Mouse (Mus musculus) heart, embryonic 16.5 days (tissue): Measurements from ENCODE around the gene Kif16b. TPM values are rescaled to one million over a fixed set of nuclear protein-coding genes. Genes with fewer than 3 reads are reported as not detected.

Experiments used
- ATAC-seq: fragments of 200-750 bp; cut with Nextera tagmentation; replicated peaks from 2 replicates; pipeline ENCODE4 v1.8.0; 2017; ENCODE audit warnings: moderate number of reproducible peaks; ENCODE audit not compliant: insufficient read depth, low FRiP score; ENCODE audit errors: extremely low read depth
- H3K27ac ChIP-seq: fragments of 300-500 bp; sonication (generic); 2 replicates; pipeline ENCODE4 v1.5.1; 2014; ENCODE audit warnings: mild to moderate bottlenecking, low read length, control low read depth, moderate library complexity
- H3K27me3 ChIP-seq: fragments of 300-500 bp; sonication (generic); 2 replicates; pipeline ENCODE4 v1.6.1; 2014; ENCODE audit warnings: low read length, mixed read lengths; ENCODE audit not compliant: control insufficient read depth, insufficient read depth
- H3K36me3 ChIP-seq: fragments of 300-500 bp; sonication (generic); 2 replicates; pipeline ENCODE4 v1.6.1; 2014; ENCODE audit not compliant: control insufficient read depth, insufficient read depth
- H3K4me1 ChIP-seq: fragments of 300-500 bp; sonication (generic); 2 replicates; pipeline ENCODE4 v1.6.1; 2014; ENCODE audit warnings: low read length, mixed read lengths; ENCODE audit not compliant: control insufficient read depth, insufficient read depth
- H3K4me2 ChIP-seq: fragments of 300-500 bp; sonication (generic); 2 replicates; pipeline ENCODE4 v1.6.1; 2014; ENCODE audit warnings: low read depth, mild to moderate bottlenecking, control low read depth, low read length
- H3K4me3 ChIP-seq: fragments of 300-500 bp; sonication (generic); 2 replicates; pipeline ENCODE4 v1.5.1; 2014; ENCODE audit warnings: mild to moderate bottlenecking, control low read depth, low read length
- H3K9ac ChIP-seq: fragments of 300-500 bp; sonication (generic); 2 replicates; pipeline ENCODE4 v1.6.1; 2014; ENCODE audit warnings: low read length, control low read depth
- H3K9me3 ChIP-seq: fragments of 300-500 bp; sonication (generic); replicated peaks from 2 replicates; pipeline ENCODE4 v1.6.1; 2016; ENCODE audit warnings: low read length; ENCODE audit not compliant: control insufficient read depth
- WGBS: fragments of 180-500 bp; shearing (Covaris S2); extraction: QIAGEN DNeasy Blood & Tissue Kit; methylation state at CpG from one replicate; pipeline ENCODE4 v1.1.7; 2014; 5-methylcytosine and 5-hydroxymethylcytosine counted together
- polyA plus RNA-seq: library from polyadenylated mRNA; unstranded; fragments of >200 nt; fragmentation: Nextera tagmentation; extraction: Ambion mirVana; gene quantifications from 2 replicates; pipeline ENCODE4 v1.2.1, GENCODE M21; 2015

The Kif16b gene
- polyA plus RNA-seq, 1 experiment from 2014 or later: 11.8 TPM

DNA sequence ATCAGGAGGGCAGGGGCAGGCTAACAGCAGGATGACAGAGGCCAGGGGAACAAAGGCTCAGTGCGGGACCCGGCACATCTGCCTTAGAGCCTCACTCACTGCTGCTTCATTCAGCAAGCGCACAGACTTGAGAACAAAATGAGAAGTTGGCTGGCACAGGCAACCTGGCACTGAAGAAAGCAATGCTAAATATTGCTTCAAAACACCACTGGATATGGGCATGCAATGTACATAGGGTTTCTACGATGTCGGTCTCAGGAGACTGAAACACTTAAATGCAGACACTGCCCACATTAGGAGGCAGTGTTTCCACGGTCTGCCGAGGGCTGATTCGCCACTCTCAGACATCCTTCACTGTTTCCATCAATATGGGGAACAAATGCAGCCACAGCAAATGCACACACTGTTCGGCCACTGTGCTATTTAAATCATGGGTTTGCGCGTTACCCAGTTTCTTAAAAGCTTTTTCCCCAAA lies 131.6 kb downstream of the Kif16b start:
- Histone ChIP-seq H3K4me3 (no peak overlapping the region), H3K9ac (no peak overlapping the region), H3K36me3 (no peaks in the 10 kb centered on the region), H3K4me2 (no peak overlapping the region), H3K9me3 (no peaks in the 10 kb centered on the region), H3K27ac (no peak overlapping the region), H3K27me3 (no peaks in the 10 kb centered on the region), H3K4me1 (no peaks in the 10 kb centered on the region)
- no peak for ATAC-seq
- 87% methylated on average over 11 of the region's 11 CpGs for WGBS

DNA sequence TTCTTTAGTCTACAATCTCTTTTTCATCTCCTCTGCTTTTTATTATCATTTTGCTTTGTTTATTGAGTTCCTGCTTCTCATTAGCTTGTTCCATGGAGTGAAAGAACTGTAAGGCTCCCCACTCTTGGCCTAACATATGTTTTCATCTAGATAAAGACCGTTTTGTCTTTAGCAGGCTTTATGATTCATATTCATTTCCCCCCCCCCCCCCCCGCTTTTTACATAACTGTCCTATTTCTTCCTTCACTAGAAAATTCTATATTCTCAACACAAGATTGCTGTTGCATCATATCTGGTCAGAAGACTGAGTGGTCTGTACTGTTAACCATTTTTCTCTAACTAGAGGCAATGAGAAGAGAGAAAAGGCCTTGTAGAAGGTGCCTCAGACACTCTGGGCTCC lies 137.1 kb downstream of the Kif16b start:
- Histone ChIP-seq H3K4me1 (peaks cover 4% of the 10 kb centered on the region; the same call in 1 of the 2 replicates), H3K36me3 (no peaks in the 10 kb centered on the region), H3K27ac (no peak overlapping the region), H3K9ac (no peak overlapping the region), H3K4me3 (no peak overlapping the region), H3K4me2 (no peak overlapping the region), H3K27me3 (no peaks in the 10 kb centered on the region), H3K9me3 (no peaks in the 10 kb centered on the region)
- 78% methylated on average over 1 of the region's 2 CpGs for WGBS
- ATAC-seq: no peak

DNA sequence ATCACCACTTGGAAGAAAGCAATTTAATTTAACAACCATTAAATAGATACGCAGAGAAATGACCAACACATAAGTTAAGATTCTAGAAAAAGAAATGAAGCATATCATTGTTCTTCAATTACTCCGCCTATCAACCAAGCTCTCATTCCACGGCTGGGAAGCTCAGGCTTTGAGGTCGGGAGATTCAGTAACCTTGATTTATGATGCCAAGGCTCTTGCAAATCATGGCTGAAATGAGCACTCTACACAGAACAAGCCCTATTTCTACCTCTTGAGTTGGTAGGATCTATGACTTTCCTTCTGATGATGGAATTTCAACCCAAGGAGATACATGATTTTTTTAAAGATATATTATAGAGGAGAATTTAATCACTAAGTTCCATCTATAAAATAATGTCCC lies 140.5 kb downstream of the Kif16b start:
- no peak overlapping the region for H3K27ac ChIP-seq
- ATAC-seq: no peak
- H3K36me3 ChIP-seq: peaks cover 2% of the 10 kb centered on the region; the same call in 1 of the 2 replicates
- H3K9me3 ChIP-seq: no peaks in the 10 kb centered on the region
- no peak overlapping the region for H3K9ac ChIP-seq
- H3K4me1 ChIP-seq: peaks cover 6% of the 10 kb centered on the region; the same call in 1 of the 2 replicates
- no peak overlapping the region for H3K4me2 ChIP-seq
- WGBS: 75% methylated on average over 4 of the region's 4 CpGs
- H3K27me3 ChIP-seq: no peaks in the 10 kb centered on the region
- no peak overlapping the region for H3K4me3 ChIP-seq

DNA sequence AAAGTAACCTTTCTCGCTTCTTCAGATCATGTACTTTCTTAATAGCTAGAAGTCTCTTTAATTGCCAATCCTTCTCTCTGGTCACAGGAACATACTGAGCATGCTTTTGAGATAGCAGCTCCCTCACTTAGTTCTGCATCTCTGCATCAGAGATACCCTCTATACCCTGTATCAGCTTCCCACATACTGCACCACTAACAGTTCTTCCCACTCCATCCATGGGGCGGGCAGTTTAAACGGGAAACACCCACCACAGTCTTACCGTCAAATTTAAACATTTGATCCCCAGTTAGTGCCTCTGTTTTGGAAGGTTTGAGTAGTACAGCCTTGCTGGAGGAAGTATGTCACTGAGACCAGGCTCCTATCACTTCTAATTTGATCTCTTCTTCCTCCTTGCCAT lies 142.1 kb downstream of the Kif16b start:
- Histone ChIP-seq H3K27me3 (no peaks in the 10 kb centered on the region), H3K4me2 (no peak overlapping the region), H3K27ac (no peak overlapping the region), H3K9ac (no peak overlapping the region), H3K36me3 (peaks cover 6% of the 10 kb centered on the region; the same call in 1 of the 2 replicates), H3K4me1 (peaks cover 6% of the 10 kb centered on the region; the same call in 1 of the 2 replicates), H3K4me3 (no peak overlapping the region), H3K9me3 (no peaks in the 10 kb centered on the region)
- 93% methylated on average over 4 of the region's 4 CpGs for WGBS
- no peak for ATAC-seq

DNA sequence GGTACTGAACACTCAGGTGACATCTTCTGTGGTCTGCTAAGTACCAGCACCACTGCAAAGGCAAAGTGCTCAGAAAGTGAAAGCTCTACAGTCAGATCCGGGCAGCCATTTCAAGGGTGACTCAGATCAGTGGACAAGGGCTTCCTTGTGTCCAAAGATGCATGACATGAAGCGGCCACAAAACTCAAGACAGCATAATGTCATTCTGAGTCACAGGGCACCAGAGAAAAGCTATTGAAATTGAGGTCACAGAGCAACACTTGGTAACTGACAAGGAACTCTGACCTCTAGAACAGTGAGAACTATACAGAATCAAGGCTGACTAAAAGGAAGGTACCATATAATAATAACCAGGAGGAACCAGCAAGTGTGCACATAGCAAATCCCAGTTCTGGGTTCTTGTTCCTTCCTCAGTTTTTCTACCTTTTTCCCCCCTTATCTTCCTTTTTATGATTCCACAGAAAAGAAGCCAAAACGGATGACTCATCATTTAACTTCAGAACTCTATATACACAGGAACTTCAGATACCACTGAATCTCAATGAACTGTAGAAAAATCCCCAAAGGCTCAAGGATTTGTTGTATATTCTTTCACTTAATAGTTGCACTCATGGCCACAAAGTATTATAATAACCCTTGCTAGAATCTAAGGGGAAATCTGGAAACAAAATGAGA lies 143.1 kb downstream of the Kif16b start:
- Histone ChIP-seq H3K4me3 (no peak overlapping the region), H3K4me1 (peaks cover 6% of the 10 kb centered on the region; the same call in 1 of the 2 replicates), H3K27me3 (no peaks in the 10 kb centered on the region), H3K9me3 (no peaks in the 10 kb centered on the region), H3K36me3 (peaks cover 6% of the 10 kb centered on the region; the same call in 1 of the 2 replicates), H3K9ac (no peak overlapping the region), H3K4me2 (no peak overlapping the region), H3K27ac (no peak overlapping the region)
- no peak for ATAC-seq
- 85% methylated on average over 3 of the region's 3 CpGs for WGBS

DNA sequence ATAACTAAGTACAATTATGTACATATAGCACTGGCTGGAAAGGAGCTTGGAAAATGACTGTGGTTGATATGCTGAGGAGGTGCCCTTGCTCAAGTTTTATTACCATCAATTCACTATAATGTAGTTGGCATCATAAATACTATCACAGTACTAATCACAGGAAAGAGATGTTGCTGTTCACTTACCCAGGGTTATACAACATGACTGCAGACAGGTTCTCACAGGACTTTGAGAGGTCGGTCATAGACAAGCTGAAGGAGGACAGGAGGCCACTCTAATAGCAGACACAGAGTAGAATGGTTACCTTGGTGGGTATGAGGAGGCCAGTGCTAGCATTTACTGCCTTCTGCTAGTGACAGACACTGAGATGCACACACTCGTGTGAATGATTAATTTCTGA lies 162.0 kb downstream of the Kif16b start:
- Histone ChIP-seq H3K4me1 (no peaks in the 10 kb centered on the region), H3K36me3 (no peaks in the 10 kb centered on the region), H3K27ac (no peak overlapping the region), H3K4me3 (no peak overlapping the region), H3K9me3 (no peaks in the 10 kb centered on the region), H3K9ac (no peak overlapping the region), H3K27me3 (no peaks in the 10 kb centered on the region), H3K4me2 (no peak overlapping the region)
- WGBS: 79% methylated on average over 2 of the region's 2 CpGs
- ATAC-seq: no peak

DNA sequence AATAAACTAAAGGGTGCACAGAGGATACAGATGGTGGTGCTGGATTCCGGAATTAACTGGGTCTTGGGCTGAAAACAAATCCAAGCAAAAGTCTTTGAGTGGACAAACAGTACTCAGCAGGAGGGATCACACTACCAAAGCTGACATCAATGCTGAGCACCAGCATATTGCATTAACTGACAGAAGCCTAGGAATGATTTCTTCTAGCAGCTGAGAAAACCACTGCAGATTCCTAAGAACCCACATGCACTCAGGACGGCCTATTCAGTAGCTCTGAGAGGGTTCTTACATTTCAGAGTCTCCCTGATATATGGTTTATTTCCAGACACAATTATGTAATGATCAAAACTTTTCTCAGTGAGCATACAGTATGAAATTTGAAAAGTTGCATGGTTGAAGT lies 162.8 kb downstream of the Kif16b start:
- no peak overlapping the region for H3K4me3 ChIP-seq
- H3K4me1 ChIP-seq: no peaks in the 10 kb centered on the region
- no peaks in the 10 kb centered on the region for H3K27me3 ChIP-seq
- no peaks in the 10 kb centered on the region for H3K36me3 ChIP-seq
- no peaks in the 10 kb centered on the region for H3K9me3 ChIP-seq
- no peak for ATAC-seq
- WGBS: 79% methylated on average over 2 of the region's 2 CpGs
- no peak overlapping the region for H3K27ac ChIP-seq
- H3K4me2 ChIP-seq: no peak overlapping the region
- no peak overlapping the region for H3K9ac ChIP-seq

DNA sequence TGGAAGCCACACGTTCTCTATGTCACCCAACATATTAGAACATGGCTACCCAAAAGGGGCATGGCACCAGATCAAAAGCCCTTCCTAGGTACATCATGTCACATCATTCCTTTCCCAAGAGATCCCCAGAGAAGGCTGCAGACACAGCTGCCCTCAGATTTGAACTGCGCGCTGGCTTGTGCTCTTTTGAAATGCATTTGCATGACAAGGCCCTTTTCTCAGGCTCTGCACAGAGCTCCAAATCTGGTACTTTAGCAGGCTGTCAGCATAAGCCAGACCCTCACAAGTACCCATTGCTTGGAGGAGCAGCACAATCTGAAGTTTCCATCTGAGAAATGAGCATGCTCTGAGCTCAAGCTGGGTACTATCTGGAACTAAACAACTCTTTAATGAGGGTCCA lies 165.6 kb downstream of the Kif16b start:
- Histone ChIP-seq H3K27me3 (no peaks in the 10 kb centered on the region), H3K4me1 (peaks cover 19% of the 10 kb centered on the region), H3K4me2 (no peak overlapping the region), H3K36me3 (no peaks in the 10 kb centered on the region), H3K9me3 (no peaks in the 10 kb centered on the region), H3K4me3 (no peak overlapping the region), H3K27ac (no peak overlapping the region), H3K9ac (no peak overlapping the region)
- no peak for ATAC-seq
- WGBS: 94% methylated on average over 3 of the region's 3 CpGs

DNA sequence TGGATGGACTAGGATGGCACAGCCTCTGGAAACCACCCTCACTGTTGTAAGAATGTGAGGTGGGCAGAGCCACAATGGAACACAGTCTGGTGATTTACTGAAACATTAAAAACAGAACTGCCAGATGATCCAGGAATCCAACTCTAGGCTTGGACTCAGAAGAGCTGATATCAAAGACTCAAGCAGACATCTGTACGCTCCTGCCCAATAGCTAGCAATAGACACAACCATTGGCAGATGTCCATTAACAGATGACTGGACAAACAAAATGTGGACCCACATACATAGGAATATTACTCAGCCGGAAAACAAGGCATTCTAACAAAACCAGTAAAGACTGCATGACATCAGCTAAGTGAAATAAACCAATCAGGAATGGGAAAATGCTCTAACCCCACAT lies 167.3 kb downstream of the Kif16b start:
- no peaks in the 10 kb centered on the region for H3K27me3 ChIP-seq
- no peak for ATAC-seq
- no peaks in the 10 kb centered on the region for H3K9me3 ChIP-seq
- H3K27ac ChIP-seq: no peak overlapping the region
- H3K4me2 ChIP-seq: no peak overlapping the region
- peaks cover 19% of the 10 kb centered on the region for H3K4me1 ChIP-seq
- H3K36me3 ChIP-seq: no peaks in the 10 kb centered on the region
- WGBS: 92% methylated on average over 2 of the region's 2 CpGs
- no peak overlapping the region for H3K9ac ChIP-seq
- no peak overlapping the region for H3K4me3 ChIP-seq
